Mouse (Mus musculus): ENCODE data around the gene Tcf7l1.

Tcf7l1 gene

DNA sequence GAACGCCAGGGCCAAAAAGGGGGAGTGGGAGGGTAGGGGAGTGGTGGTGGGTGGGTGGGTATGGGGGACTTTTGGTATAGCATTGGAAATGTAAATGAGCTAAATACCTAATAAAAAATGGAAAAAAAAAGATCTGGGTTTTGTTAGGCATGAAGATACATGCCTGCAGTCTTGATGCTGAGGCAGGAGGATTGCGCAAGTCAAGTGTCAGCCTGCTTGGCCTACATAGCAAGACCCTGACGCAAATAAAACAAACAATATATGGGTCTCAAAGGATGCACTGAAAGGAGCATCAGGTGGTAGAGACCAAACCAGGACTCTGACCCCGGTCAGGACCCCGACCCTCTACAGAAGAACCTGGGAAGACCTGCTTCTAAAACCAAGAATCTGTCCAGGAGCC lies 90.5 kb downstream of the Tcf7l1 start:
- DNase-seq (ENCODE audit: low spot score): no peak

- DNase-seq (ENCODE audit: low spot score): no peak
Observed at GRCm38 (mm10) chr6:72696601-72697335, 92.3 kb downstream of the Tcf7l1 start.

GRCm38 (mm10) chr6:72694791-72695204 lies 94.3 kb downstream of the Tcf7l1 start:
- no peak for DNase-seq (ENCODE audit: low spot score)

GRCm38 (mm10) chr6:72694047-72694790 lies 94.8 kb downstream of the Tcf7l1 start:
- DNase-seq (ENCODE audit: low spot score): no peak

- DNase-seq (ENCODE audit: low spot score): no peak
Observed at GRCm38 (mm10) chr6:72692469-72692868, 96.6 kb downstream of the Tcf7l1 start.

GRCm38 (mm10) chr6:72691549-72691948 lies 97.5 kb downstream of the Tcf7l1 start:
- DNase-seq (ENCODE audit: low spot score): no peak

DNA sequence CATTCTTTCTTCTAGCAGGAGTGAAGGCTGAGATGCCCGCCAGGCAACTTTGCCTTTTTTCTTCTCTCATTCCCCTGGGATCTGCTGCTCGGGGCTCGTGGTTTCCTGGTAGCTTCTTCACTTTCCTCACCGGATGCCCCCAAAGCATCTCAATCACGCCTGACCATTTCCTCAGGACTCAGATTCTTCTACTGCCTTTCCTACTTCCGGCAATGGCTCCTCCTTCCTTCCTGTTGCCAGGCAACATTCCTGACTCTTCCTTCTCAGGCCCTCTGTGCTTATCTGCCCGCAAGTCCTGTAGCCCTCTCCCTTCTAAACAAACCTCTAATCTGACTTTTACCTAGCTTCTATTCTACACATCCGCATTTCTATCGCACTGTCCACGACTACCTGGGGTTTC lies 98.5 kb downstream of the Tcf7l1 start:
- no peak for DNase-seq (ENCODE audit: low spot score)

- no peak for DNase-seq (ENCODE audit: low spot score)
Observed at GRCm38 (mm10) chr6:72690001-72690400, 99.1 kb downstream of the Tcf7l1 start.

- DNase-seq (ENCODE audit: low spot score): no peak
Observed at GRCm38 (mm10) chr6:72689046-72689445, 100.0 kb downstream of the Tcf7l1 start.

GRCm38 (mm10) chr6:72685165-72685564 lies 103.9 kb downstream of the Tcf7l1 start:
- DNase-seq (ENCODE audit: low spot score): no peak

GRCm38 (mm10) chr6:72684260-72684805 lies 104.7 kb downstream of the Tcf7l1 start:
- DNase-seq (ENCODE audit: low spot score): no peak

DNA sequence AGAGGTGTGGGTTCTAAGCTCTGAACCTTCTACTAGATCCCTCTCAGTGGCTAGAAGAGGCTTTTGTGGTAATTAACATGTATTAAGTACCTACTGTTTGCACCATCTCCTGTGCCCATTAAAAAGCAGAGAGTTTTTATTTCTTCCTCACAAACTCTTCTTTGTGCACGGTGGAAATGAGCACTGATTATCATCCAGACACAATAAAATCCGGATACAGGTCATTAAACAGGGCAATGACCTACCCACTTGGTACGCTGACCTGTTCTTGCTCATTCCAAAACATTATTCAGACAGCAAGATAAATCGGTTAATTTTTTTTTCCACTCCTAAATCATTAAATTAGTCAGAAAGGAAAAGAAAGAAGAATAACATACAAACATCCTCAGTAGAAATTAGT lies 106.8 kb downstream of the Tcf7l1 start:
- no peak for DNase-seq (ENCODE audit: low spot score)

- DNase-seq (ENCODE audit: low spot score): no peak
Observed at GRCm38 (mm10) chr6:72680936-72681335, 108.1 kb downstream of the Tcf7l1 start.

GRCm38 (mm10) chr6:72678631-72679030 lies 110.4 kb downstream of the Tcf7l1 start:
- no peak for DNase-seq (ENCODE audit: low spot score)

GRCm38 (mm10) chr6:72677510-72678220 lies 111.4 kb downstream of the Tcf7l1 start:
- no peak for DNase-seq (ENCODE audit: low spot score)

GRCm38 (mm10) chr6:72677079-72677478 lies 112.0 kb downstream of the Tcf7l1 start:
- DNase-seq (ENCODE audit: low spot score): no peak

- DNase-seq (ENCODE audit: low spot score): no peak
Observed at GRCm38 (mm10) chr6:72676376-72676775, 112.7 kb downstream of the Tcf7l1 start.

GRCm38 (mm10) chr6:72673751-72674150 lies 115.3 kb downstream of the Tcf7l1 start:
- no peak for DNase-seq (ENCODE audit: low spot score)

DNA sequence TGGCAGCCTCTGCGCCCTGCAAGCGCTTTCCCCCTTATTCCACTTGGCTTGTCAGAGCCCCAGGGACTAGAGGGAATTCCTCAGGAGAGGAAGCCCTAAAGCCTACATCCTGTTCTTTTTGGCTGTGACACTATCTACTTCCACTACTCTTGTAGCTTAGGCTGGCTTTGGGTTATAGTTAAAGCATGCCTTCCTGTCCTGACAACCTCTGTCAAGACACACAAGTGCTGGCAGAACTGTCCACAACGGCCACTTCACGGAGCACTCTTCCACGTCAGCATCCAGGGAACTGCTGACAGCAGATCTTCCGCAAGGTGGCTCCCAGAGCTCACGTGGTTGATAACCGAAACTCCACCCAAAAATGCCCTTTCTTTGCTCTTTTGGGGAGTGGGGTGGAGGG lies 117.9 kb downstream of the Tcf7l1 start:
- DNase-seq (ENCODE audit: low spot score): no peak

DNA sequence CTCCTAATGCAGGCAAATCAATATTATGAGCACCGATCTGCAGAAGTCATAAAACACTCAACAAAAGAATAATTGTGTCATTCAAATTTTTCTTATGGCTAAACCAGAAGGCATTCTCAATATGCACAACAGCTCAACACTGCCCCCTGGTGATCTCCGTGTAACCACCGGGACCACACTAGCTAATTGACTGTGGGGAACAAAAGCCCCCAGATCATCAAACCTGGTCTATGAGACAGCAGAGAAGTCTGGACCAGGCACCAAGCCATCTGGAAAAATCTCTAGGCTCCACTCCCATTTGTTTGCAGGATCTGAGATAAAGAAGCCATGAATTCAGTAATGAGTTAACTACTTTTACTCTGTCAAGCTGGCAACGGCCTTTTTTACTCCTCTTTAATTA lies 122.0 kb downstream of the Tcf7l1 start:
- no peak for DNase-seq (ENCODE audit: low spot score)

GRCm38 (mm10) chr6:72664290-72664689 lies 124.8 kb downstream of the Tcf7l1 start:
- DNase-seq (ENCODE audit: low spot score): no peak

- DNase-seq (ENCODE audit: low spot score): no peak
Observed at GRCm38 (mm10) chr6:72663000-72663399, 126.1 kb downstream of the Tcf7l1 start.

GRCm38 (mm10) chr6:72660391-72660720 lies 128.7 kb downstream of the Tcf7l1 start:
- DNase-seq (ENCODE audit: low spot score): no peak
